In the genomic region with DNA sequence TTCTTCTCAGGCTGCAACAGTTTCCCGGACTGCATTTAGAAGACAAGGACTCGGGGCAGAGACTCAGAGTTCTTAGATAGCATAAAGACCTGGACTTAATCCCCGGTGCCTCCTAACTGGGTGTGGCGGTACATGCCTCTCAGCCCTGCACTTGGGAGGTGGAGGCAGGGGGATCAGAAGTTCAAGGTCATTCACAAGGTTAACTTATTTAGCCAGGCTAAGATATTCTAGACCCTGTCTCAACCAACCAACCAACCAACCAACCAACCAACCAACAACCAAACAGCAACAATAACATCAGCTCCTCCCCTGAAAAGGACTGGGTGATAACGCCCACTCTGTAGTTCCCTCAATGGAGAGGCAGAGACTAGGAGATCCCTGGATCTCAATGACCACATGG, we compare ENCODE assay signal across 14 mouse cellular contexts. TPM values are rescaled to one million over a fixed set of nuclear protein-coding genes. Genes with fewer than 3 reads are reported as not detected.
"Had no signal": no experiment of that assay in that cellular context is flagged by ENCODE, and none has a peak within 500 bp of the region (broad histone marks: within the 10 kb centered on the region; RNA-seq: fewer than 3 reads in every experiment).

No protein-coding gene starts in this region.

- DNase-seq: kidney, adult 11 months; kidney, adult 8-10 months; kidney, postnatal 14 days; kidney, postnatal 4 days; layer of hippocampus, adult 9-11 months; lung, adult 2 months; lung, postnatal 14 days; lung, postnatal 4 days; midbrain, embryonic 14.5 days; thymus, postnatal 25 days had no signal

- H3K4me1 ChIP-seq: kidney, embryonic 15.5 days; stomach, embryonic 15.5 days had no signal

- H3K27me3 ChIP-seq: kidney, embryonic 15.5 days; stomach, embryonic 15.5 days had no signal

- H3K4me3 ChIP-seq: kidney, embryonic 15.5 days; stomach, embryonic 15.5 days had no signal

- H3K27ac ChIP-seq: kidney, embryonic 15.5 days; stomach, embryonic 15.5 days had no signal

- H3K4me2 ChIP-seq: kidney, embryonic 15.5 days; liver, embryonic 11.5 days; midbrain, embryonic 11.5 days; stomach, embryonic 15.5 days had no signal

- H3K9me3 ChIP-seq: kidney, embryonic 15.5 days; stomach, embryonic 15.5 days had no signal

- H3K36me3 ChIP-seq: kidney, embryonic 15.5 days; stomach, embryonic 15.5 days had no signal

- H3K9ac ChIP-seq: kidney, embryonic 15.5 days; stomach, embryonic 15.5 days had no signal

RNA-seq across cellular contexts. Expression of gene Unc5cl, which starts 29.5 kb away (rescaled TPM):
- polyA plus RNA-seq: midbrain, embryonic 11.5 days had no signal
